ENCODE assay signal across 24 mouse cellular contexts in genomic region chr1:57529320-57529719, GRCm38 (mm10).
DNase-seq lines count a peak whose midpoint lies in the region; ATAC-seq and TF ChIP-seq lines count a peak whose summit lies in the region.
"Had no signal": no experiment of that assay in that cellular context is flagged by ENCODE, and none has a peak within 500 bp of the region (broad histone marks: within the 10 kb centered on the region; RNA-seq: fewer than 3 reads in every experiment).

No protein-coding gene starts in this region.

- H3K27me3 ChIP-seq in kidney, adult 2 months (replicated peaks; ENCODE audit: control insufficient read depth, insufficient read depth, low read length), result no peaks in the 10 kb centered on the region
- no peaks in the 10 kb centered on the region for H3K27me3 ChIP-seq in Patski
- H3K27me3 ChIP-seq in forebrain, embryonic 13.5 days, result no peaks in the 10 kb centered on the region
- H3K27me3 ChIP-seq: limb, embryonic 15.5 days had no signal

- H3K36me3 ChIP-seq in kidney, adult 2 months (ENCODE audit: control insufficient read depth, insufficient read depth, low read length), result no peaks in the 10 kb centered on the region
- no peaks in the 10 kb centered on the region for H3K36me3 ChIP-seq in forebrain, embryonic 13.5 days (ENCODE audit: poor library complexity, severe bottlenecking)
- H3K36me3 ChIP-seq: limb, embryonic 15.5 days had no signal

- in situ Hi-C loops in Patski (cut with MboI; ENCODE audit: low pct_unique_long_range_greater_than_20kb), result no loop called here

- peak; percentile 55 for ATAC-seq in Patski
- peak; percentile 65; the same call in 1 of the 2 replicates for ATAC-seq in forebrain, embryonic 13.5 days
- ATAC-seq: CD4-positive, CD25-positive, alpha-beta regulatory T cell, adult 4 months; inflammation-experienced regulatory T-cells, adult 6 months had no signal

- POLR2A ChIA-PET in Patski (lab: Charles Lee), result interaction anchor here (1.0 to 1.5 kb wide), 2 partner anchors 11 to 22 kb away, joined by 3 to 4 read pairs; no protein-coding TSS in a partner anchor

- no peak for TF ChIP-seq POLR2A in kidney, adult 2 months (IDR thresholded peaks at IDR 0.05; ENCODE audit: low read depth, low read length)

- no peak overlapping the region for H3K9ac ChIP-seq in forebrain, embryonic 13.5 days
- H3K9ac ChIP-seq: hindbrain, embryonic 14.5 days; limb, embryonic 15.5 days; liver, embryonic 14.5 days; lung, embryonic 14.5 days had no signal

- peak; percentile 9 to 34 for DNase-seq in cerebellum, postnatal 14 days
- DNase-seq in cerebellum, adult 9-10 months, result no peak
- DNase-seq in kidney, adult 2 months, result no peak
- no peak for DNase-seq in kidney, adult 11 months
- DNase-seq in Patski (ENCODE audit: low read depth, low spot score), result peak; percentile 10
- no peak for DNase-seq in lung, postnatal 14 days
- no peak for DNase-seq in ovary, postnatal 14 days (ENCODE audit: low spot score)
- DNase-seq: adrenal gland, postnatal 25 days; cerebellum, adult 11-12 months; gastrocnemius, postnatal 25 days; heart, adult 2 months; left cerebral cortex, postnatal 4 days; lung, postnatal 4 days; midbrain, embryonic 14.5 days; right cerebral cortex, postnatal 25 days; thymus, postnatal 14 days had no signal

- peak overlapping the region; percentile 16; the same call in 1 of the 2 replicates for H3K27ac ChIP-seq in kidney, adult 2 months (ENCODE audit: insufficient read depth, low read depth, low read length)
- H3K27ac ChIP-seq in forebrain, embryonic 13.5 days, result no peak overlapping the region
- H3K27ac ChIP-seq: heart, adult 2 months; hindbrain, embryonic 14.5 days; layer of hippocampus, adult 2 months; limb, embryonic 15.5 days; liver, embryonic 14.5 days had no signal

- H3K4me3 ChIP-seq in kidney, adult 2 months (ENCODE audit: insufficient read depth, low read depth, low read length), result no peak overlapping the region
- no peak overlapping the region for H3K4me3 ChIP-seq in forebrain, embryonic 13.5 days
- H3K4me3 ChIP-seq: heart, adult 2 months; layer of hippocampus, adult 2 months; limb, embryonic 15.5 days had no signal

- WGBS in kidney, adult 2 months, result 68% methylated on average over 2 of the region's 2 CpGs
- 61% methylated on average over 2 of the region's 2 CpGs for WGBS in forebrain, embryonic 13.5 days

- TF ChIP-seq CTCF in kidney, adult 2 months (conservative IDR thresholded peaks at IDR 0.05; ENCODE audit: insufficient read depth, insufficient read length, low read depth, low read length), result no peak
- no peak for TF ChIP-seq CTCF in Patski (IDR thresholded peaks at IDR 0.05)

- no peaks in the 10 kb centered on the region for H3K9me3 ChIP-seq in forebrain, embryonic 13.5 days (replicated peaks)
- H3K9me3 ChIP-seq: limb, embryonic 15.5 days had no signal

- H3K4me2 ChIP-seq in forebrain, embryonic 13.5 days, result no peak overlapping the region
- H3K4me2 ChIP-seq: hindbrain, embryonic 14.5 days; limb, embryonic 15.5 days; lung, embryonic 14.5 days had no signal

- CTCF ChIA-PET in Patski (lab: Charles Lee), result interaction anchor here (0.8 to 1.2 kb wide), 2 partner anchors 61 to 76 kb away, joined by 3 read pairs; no protein-coding TSS in a partner anchor

- H3K4me1 ChIP-seq in kidney, adult 2 months (ENCODE audit: control insufficient read depth, insufficient read depth, low read length), result no peaks in the 10 kb centered on the region
- H3K4me1 ChIP-seq in forebrain, embryonic 13.5 days, result peaks cover 5% of the 10 kb centered on the region; the same call in 1 of the 2 replicates
- H3K4me1 ChIP-seq: limb, embryonic 15.5 days had no signal

Comparison
In these comparisons a context has a peak if more than half of its experiments do, and no peak if none do; other contexts are left out.
1. DNase-seq: peak in cerebellum, postnatal 14 days (2 of 2) and Patski (single experiment); none in cerebellum, adult 9-10 months (single experiment), kidney, adult 2 months (single experiment), kidney, adult 11 months (single experiment), lung, postnatal 14 days (single experiment) and ovary, postnatal 14 days (single experiment).